ENCODE assay signal across 15 mouse cellular contexts in genomic region chr13:60044876-60045275, GRCm38 (mm10).
DNase-seq lines count a peak whose midpoint lies in the region; ATAC-seq and TF ChIP-seq lines count a peak whose summit lies in the region.
"Had no signal": no experiment of that assay in that cellular context is flagged by ENCODE, and none has a peak within 500 bp of the region (broad histone marks: within the 10 kb centered on the region; RNA-seq: fewer than 3 reads in every experiment).

No protein-coding gene starts in this region.

- peak overlapping the region; percentile 11; the same call in 1 of the 2 replicates for H3K4me2 ChIP-seq in heart, embryonic 16.5 days (ENCODE audit: low read depth, low read length)
- H3K4me2 ChIP-seq in limb, embryonic 11.5 days (ENCODE audit: low read depth, severe bottlenecking), result no peak overlapping the region
- H3K4me2 ChIP-seq: limb, embryonic 12.5 days; midbrain, embryonic 12.5 days; neural tube, embryonic 15.5 days had no signal

- no peak for DNase-seq in heart, embryonic 10.5 days (ENCODE audit: low spot score)
- peak; percentile 61 for DNase-seq in retina, postnatal 1 day
- no peak for DNase-seq in retina, embryonic 14.5 days (ENCODE audit: low spot score)
- peak; percentile 80 for DNase-seq in fat pad, adult 2 months (ENCODE audit: extremely low read depth, low read depth, low spot score)
- DNase-seq in limb, embryonic 11.5 days (ENCODE audit: low spot score), result peak; percentile 40
- no peak for DNase-seq in thymus, postnatal 4 days
- no peak for DNase-seq in lung, adult 2 months
- DNase-seq: adrenal gland, postnatal 25 days; kidney, postnatal 36 days; lung, postnatal 14 days had no signal

- TF ChIP-seq CTCF in lung, adult 2 months (IDR thresholded peaks at IDR 0.05; ENCODE audit: insufficient read depth, low read length), result no peak

- H3K9me3 ChIP-seq in heart, embryonic 16.5 days (replicated peaks; ENCODE audit: control insufficient read depth, low read length), result no peaks in the 10 kb centered on the region
- H3K9me3 ChIP-seq in heart, embryonic 10.5 days, result no peaks in the 10 kb centered on the region
- H3K9me3 ChIP-seq in limb, embryonic 11.5 days (ENCODE audit: control insufficient read depth, low read length), result no peaks in the 10 kb centered on the region
- H3K9me3 ChIP-seq: limb, embryonic 12.5 days; midbrain, embryonic 12.5 days; neural tube, embryonic 15.5 days had no signal

- WGBS in heart, embryonic 16.5 days, result 26% methylated on average over 6 of the region's 6 CpGs
- WGBS in heart, embryonic 10.5 days, result 43% methylated on average over 6 of the region's 6 CpGs
- WGBS in limb, embryonic 11.5 days, result 42% methylated on average over 6 of the region's 6 CpGs
- WGBS in lung, adult 2 months, result 37% methylated on average over 6 of the region's 6 CpGs

- no peak for TF ChIP-seq POLR2A in lung, adult 2 months (IDR thresholded peaks at IDR 0.05; ENCODE audit: borderline replicate concordance, extremely low read depth, low read depth, low read length)

- H3K27ac ChIP-seq in heart, embryonic 16.5 days (ENCODE audit: low read length), result no peak overlapping the region
- H3K27ac ChIP-seq in heart, embryonic 10.5 days, result no peak overlapping the region
- no peak overlapping the region for H3K27ac ChIP-seq in limb, embryonic 11.5 days (replicated peaks; ENCODE audit: low read depth, low read length)
- H3K27ac ChIP-seq: limb, embryonic 12.5 days; midbrain, embryonic 12.5 days; neural tube, embryonic 15.5 days had no signal

- H3K4me1 ChIP-seq in heart, embryonic 16.5 days (ENCODE audit: control insufficient read depth, insufficient read depth, low read length), result peaks cover 26% of the 10 kb centered on the region
- peaks cover 26% of the 10 kb centered on the region for H3K4me1 ChIP-seq in heart, embryonic 10.5 days
- peaks cover 14% of the 10 kb centered on the region for H3K4me1 ChIP-seq in limb, embryonic 11.5 days (ENCODE audit: control insufficient read depth, insufficient read depth, low read length)
- no peaks in the 10 kb centered on the region for H3K4me1 ChIP-seq in lung, adult 2 months (ENCODE audit: control insufficient read depth, insufficient read depth, low read length)

- H3K27me3 ChIP-seq in heart, embryonic 16.5 days (ENCODE audit: control insufficient read depth, insufficient read depth, low read length), result no peaks in the 10 kb centered on the region
- H3K27me3 ChIP-seq in heart, embryonic 10.5 days (ENCODE audit: insufficient read depth, poor library complexity, severe bottlenecking), result no peaks in the 10 kb centered on the region
- no peaks in the 10 kb centered on the region; the same call in 1 of the 2 replicates for H3K27me3 ChIP-seq in limb, embryonic 11.5 days (ENCODE audit: control insufficient read depth, insufficient read depth, low read length)
- H3K27me3 ChIP-seq: limb, embryonic 12.5 days; neural tube, embryonic 15.5 days had no signal

- H3K9ac ChIP-seq in heart, embryonic 16.5 days (ENCODE audit: low read length), result no peak overlapping the region
- H3K9ac ChIP-seq in limb, embryonic 11.5 days (ENCODE audit: low read length), result no peak overlapping the region
- H3K9ac ChIP-seq: limb, embryonic 12.5 days; midbrain, embryonic 12.5 days; neural tube, embryonic 15.5 days had no signal

- ATAC-seq in heart, embryonic 16.5 days (replicated peaks; ENCODE audit: extremely low read depth, insufficient read depth, low FRiP score), result peak; percentile 19; the same call in 1 of the 2 replicates
- no peak for ATAC-seq in limb, embryonic 11.5 days (ENCODE audit: insufficient number of reproducible peaks, low FRiP score, low TSS enrichment, low read depth)
- ATAC-seq: CD4-positive, CD25-positive, alpha-beta regulatory T cell, adult 4 months had no signal

- H3K4me3 ChIP-seq in heart, embryonic 16.5 days (ENCODE audit: low read length), result no peak overlapping the region
- H3K4me3 ChIP-seq in heart, embryonic 10.5 days, result no peak overlapping the region; the same call in 1 of the 2 replicates
- H3K4me3 ChIP-seq in limb, embryonic 11.5 days (ENCODE audit: low read depth, low read length), result no peak overlapping the region
- H3K4me3 ChIP-seq in lung, adult 2 months (replicated peaks; ENCODE audit: extremely low read depth, low read depth, low read length), result no peak overlapping the region
- H3K4me3 ChIP-seq: limb, embryonic 12.5 days; midbrain, embryonic 12.5 days; neural tube, embryonic 15.5 days had no signal

- no peaks in the 10 kb centered on the region for H3K36me3 ChIP-seq in heart, embryonic 16.5 days (ENCODE audit: control insufficient read depth, insufficient read depth)
- no peaks in the 10 kb centered on the region for H3K36me3 ChIP-seq in heart, embryonic 10.5 days
- H3K36me3 ChIP-seq in limb, embryonic 11.5 days (ENCODE audit: control insufficient read depth, insufficient read depth, low read length), result no peaks in the 10 kb centered on the region
- H3K36me3 ChIP-seq: limb, embryonic 12.5 days; midbrain, embryonic 12.5 days; neural tube, embryonic 15.5 days had no signal

Comparison
In these comparisons a context has a peak if more than half of its experiments do, and no peak if none do; other contexts are left out.
1. DNase-seq: peak in retina, postnatal 1 day (single experiment), fat pad, adult 2 months (single experiment) and limb, embryonic 11.5 days (single experiment); none in heart, embryonic 10.5 days (single experiment), retina, embryonic 14.5 days (single experiment), thymus, postnatal 4 days (single experiment) and lung, adult 2 months (single experiment).